Mouse (Mus musculus): ENCODE data around the gene Tubd1.
"Not testable (repeated sequence)": the region's sequence is repeated elsewhere in the genome, so short reads cannot be mapped to it uniquely, and the experiment has no call there.

The Tubd1 gene

GRCm38 (mm10) chr11:86544639-86545299 is at the start of gene Tubd1, which contains the start of gene Rps6kb1:
Gene Tubd1 (plus strand): TSS chr11:86544991.
Gene Rps6kb1 (minus strand): TSS chr11:86544805.
- DNase-seq (ENCODE audit: low spot score): peak; percentile 94

GRCm38 (mm10) chr11:86497356-86497755 is 47.4 kb upstream of the Tubd1 start:
- DNase-seq (ENCODE audit: low spot score): no peak

GRCm38 (mm10) chr11:86497908-86498307 is 46.9 kb upstream of the Tubd1 start:
- no peak for DNase-seq (ENCODE audit: low spot score)

GRCm38 (mm10) chr11:86500795-86501194 is 44.0 kb upstream of the Tubd1 start:
- no peak for DNase-seq (ENCODE audit: low spot score)

GRCm38 (mm10) chr11:86503121-86503520 is 41.7 kb upstream of the Tubd1 start:
- no peak for DNase-seq (ENCODE audit: low spot score)

GRCm38 (mm10) chr11:86507334-86507733 is 37.5 kb upstream of the Tubd1 start:
- DNase-seq (ENCODE audit: low spot score): no peak

GRCm38 (mm10) chr11:86507991-86508390 is 36.8 kb upstream of the Tubd1 start:
- no peak for DNase-seq (ENCODE audit: low spot score)

- DNase-seq (ENCODE audit: low spot score): no peak
Measured at GRCm38 (mm10) chr11:86516620-86517019, 28.2 kb upstream of the Tubd1 start.

- no peak for DNase-seq (ENCODE audit: low spot score)
Measured at GRCm38 (mm10) chr11:86517229-86517628, 27.6 kb upstream of the Tubd1 start.

- no peak for DNase-seq (ENCODE audit: low spot score)
Measured at GRCm38 (mm10) chr11:86519751-86520150, 25.0 kb upstream of the Tubd1 start.

- no peak for DNase-seq (ENCODE audit: low spot score)
Measured at GRCm38 (mm10) chr11:86527528-86527927, 17.3 kb upstream of the Tubd1 start.

GRCm38 (mm10) chr11:86532834-86533233 is 12.0 kb upstream of the Tubd1 start:
- no peak for DNase-seq (ENCODE audit: low spot score)

- not testable (repeated sequence) for DNase-seq (ENCODE audit: low spot score)
Measured at GRCm38 (mm10) chr11:86533302-86533701, 11.5 kb upstream of the Tubd1 start.

- no peak for DNase-seq (ENCODE audit: low spot score)
Measured at GRCm38 (mm10) chr11:86534201-86534910, 10.4 kb upstream of the Tubd1 start.

GRCm38 (mm10) chr11:86538786-86539185 is 6.0 kb upstream of the Tubd1 start:
- DNase-seq (ENCODE audit: low spot score): no peak

GRCm38 (mm10) chr11:86539716-86540475 is 4.9 kb upstream of the Tubd1 start:
- no peak for DNase-seq (ENCODE audit: low spot score)

- DNase-seq (ENCODE audit: low spot score): no peak
Measured at GRCm38 (mm10) chr11:86540476-86540845, 4.3 kb upstream of the Tubd1 start.

- no peak for DNase-seq (ENCODE audit: low spot score)
Measured at GRCm38 (mm10) chr11:86542851-86543250, 1.9 kb upstream of the Tubd1 start.

- DNase-seq (ENCODE audit: low spot score): peak; percentile 47
Measured at GRCm38 (mm10) chr11:86543960-86544638, 692 bp upstream of the Tubd1 start.

- DNase-seq (ENCODE audit: low spot score): no peak
Measured at GRCm38 (mm10) chr11:86545556-86545955, 765 bp downstream of the Tubd1 start.

- DNase-seq (ENCODE audit: low spot score): no peak
Measured at GRCm38 (mm10) chr11:86547412-86547811, 2.6 kb downstream of the Tubd1 start.

GRCm38 (mm10) chr11:86553525-86553924 is 8.7 kb downstream of the Tubd1 start:
- DNase-seq (ENCODE audit: low spot score): no peak

Measured in spleen, adult 12 weeks (tissue).